Comparison of ENCODE assay signal across 8 mouse cellular contexts in the genomic region with DNA sequence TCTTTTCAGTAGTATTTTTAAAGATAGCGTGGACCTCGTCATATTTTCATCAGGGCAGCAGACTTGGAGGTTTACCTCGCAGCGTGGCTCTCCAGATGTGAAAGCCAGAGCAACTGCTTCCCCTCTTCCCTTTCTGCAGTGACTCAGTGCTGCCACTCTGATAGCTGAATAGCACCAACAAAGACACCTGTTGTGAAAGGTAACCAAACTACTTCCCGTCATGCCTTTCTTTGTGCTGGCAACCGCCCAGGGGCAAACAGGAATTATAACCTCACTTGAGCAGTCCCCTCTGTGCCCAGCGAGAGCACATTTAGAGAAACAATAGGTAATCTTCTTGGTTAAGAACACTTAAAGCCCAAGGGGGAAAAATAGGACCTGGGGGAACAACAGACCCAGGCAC.
DNase-seq lines count a peak whose midpoint lies in the region; ATAC-seq and TF ChIP-seq lines count a peak whose summit lies in the region.

No protein-coding gene starts in this region.

- TF ChIP-seq CTCF in forebrain, postnatal 0 days (IDR thresholded peaks at IDR 0.05; ENCODE audit: low read depth) = 0 out of 2 replicates have a peak, but pooled peaks have one; percentile 17
- peak; percentile 34; the same call in 1 of the 2 replicates for TF ChIP-seq CTCF in bone marrow, adult 2 months (IDR thresholded peaks at IDR 0.05; ENCODE audit: control insufficient read depth, insufficient read depth, low read length)

- H3K9ac ChIP-seq in forebrain, postnatal 0 days = no peak overlapping the region
- no peak overlapping the region for H3K9ac ChIP-seq in forebrain, embryonic 13.5 days

- H3K4me1 ChIP-seq in forebrain, postnatal 0 days (ENCODE audit: insufficient read depth) = peaks cover 4% of the 10 kb centered on the region; the same call in 1 of the 2 replicates
- peaks cover 10% of the 10 kb centered on the region for H3K4me1 ChIP-seq in forebrain, embryonic 13.5 days
- H3K4me1 ChIP-seq in bone marrow, adult 2 months (ENCODE audit: control insufficient read depth, insufficient read depth, low read length) = peaks cover 6% of the 10 kb centered on the region

- no peak for TF ChIP-seq POLR2A in bone marrow, adult 2 months (IDR thresholded peaks at IDR 0.05; ENCODE audit: borderline replicate concordance, control insufficient read depth, low read depth, low read length)

- ATAC-seq in forebrain, postnatal 0 days = no peak
- ATAC-seq in forebrain, embryonic 13.5 days = no peak

- 14% methylated on average over 7 of the region's 7 CpGs for WGBS in forebrain, postnatal 0 days
- 5% methylated on average over 7 of the region's 7 CpGs for WGBS in forebrain, embryonic 13.5 days
- 2% methylated on average over 7 of the region's 7 CpGs for WGBS in bone marrow, adult 2 months
- 21% methylated on average over 7 of the region's 7 CpGs for WGBS in large intestine, adult 2 months

- no peak overlapping the region for H3K4me3 ChIP-seq in forebrain, postnatal 0 days (ENCODE audit: low read depth, low read length)
- no peak overlapping the region for H3K4me3 ChIP-seq in forebrain, embryonic 13.5 days
- H3K4me3 ChIP-seq in bone marrow, adult 2 months (replicated peaks; ENCODE audit: control insufficient read depth, low read depth, low read length) = peak overlapping the region; percentile 54

- no peak for DNase-seq in forebrain, postnatal 0 days
- peak; percentile 70 for DNase-seq in large intestine, adult 2 months (ENCODE audit: low read depth, low spot score)
- peak; percentile 20 to 60 for DNase-seq in natural killer cell, adult 2 months (ENCODE audit: low spot score in 2 of 2)
- DNase-seq in cerebellum, adult 18-20 months = no peak
- no peak for DNase-seq in layer of hippocampus, adult 11-12 months (ENCODE audit: low spot score)
- DNase-seq in retina, postnatal 1 day = no peak

- H3K36me3 ChIP-seq in forebrain, postnatal 0 days (ENCODE audit: insufficient read depth) = no peaks in the 10 kb centered on the region
- H3K36me3 ChIP-seq in forebrain, embryonic 13.5 days (ENCODE audit: poor library complexity, severe bottlenecking) = no peaks in the 10 kb centered on the region

- no peak overlapping the region for H3K4me2 ChIP-seq in forebrain, postnatal 0 days (ENCODE audit: low read depth)
- no peak overlapping the region for H3K4me2 ChIP-seq in forebrain, embryonic 13.5 days

- H3K27ac ChIP-seq in forebrain, postnatal 0 days (ENCODE audit: low read depth, low read length) = no peak overlapping the region
- no peak overlapping the region for H3K27ac ChIP-seq in forebrain, embryonic 13.5 days
- peak overlapping the region; percentile 1; the same call in 1 of the 2 replicates for H3K27ac ChIP-seq in bone marrow, adult 2 months (ENCODE audit: control insufficient read depth, insufficient read depth, low read depth, low read length, poor library complexity)

- H3K9me3 ChIP-seq in forebrain, postnatal 0 days (ENCODE audit: low read length) = no peaks in the 10 kb centered on the region
- H3K9me3 ChIP-seq in forebrain, embryonic 13.5 days (replicated peaks) = no peaks in the 10 kb centered on the region

- H3K27me3 ChIP-seq in forebrain, postnatal 0 days (ENCODE audit: insufficient read depth, low read length) = no peaks in the 10 kb centered on the region
- no peaks in the 10 kb centered on the region for H3K27me3 ChIP-seq in forebrain, embryonic 13.5 days

Comparison
In these comparisons a context has a peak if more than half of its experiments do, and no peak if none do; other contexts are left out.
1. DNase-seq: peak in large intestine, adult 2 months (single experiment) and natural killer cell, adult 2 months (2 of 2); none in forebrain, postnatal 0 days (single experiment), cerebellum, adult 18-20 months (0 of 2), layer of hippocampus, adult 11-12 months (single experiment) and retina, postnatal 1 day (single experiment).